Mouse (Mus musculus) megakaryocyte, embryonic 14.5 days (primary cell): Measurements from ENCODE around the gene Gls. TPM values are rescaled to one million over a fixed set of nuclear protein-coding genes. Genes with fewer than 3 reads are reported as not detected.

Experiments
- H3K27me3 ChIP-seq: replicated peaks from 2 replicates; pipeline ENCODE3; 2012; ENCODE audit warnings: inconsistent platforms
- H3K36me3 ChIP-seq: replicated peaks from 2 replicates; pipeline ENCODE3; 2012; ENCODE audit warnings: low read length, inconsistent platforms, mixed read lengths
- H3K4me1 ChIP-seq: 2 replicates; pipeline ENCODE4 v1.6.1; 2012; ENCODE audit warnings: inconsistent platforms
- H3K4me3 ChIP-seq: replicated peaks from 2 replicates; pipeline ENCODE3; 2012; ENCODE audit warnings: moderate library complexity, mild to moderate bottlenecking, inconsistent platforms
- H3K9me3 ChIP-seq: 2 replicates; pipeline ENCODE4 v1.6.1; 2012; ENCODE audit warnings: inconsistent platforms
- FLI1 ChIP-seq: IDR thresholded peaks from 2 replicates; pipeline ENCODE4 v1.6.1; 2012; ENCODE audit warnings: low read length, inconsistent platforms, mixed read lengths
- GATA1 ChIP-seq: IDR thresholded peaks from 3 replicates; pipeline ENCODE4 v1.6.1; 2012; ENCODE audit warnings: mixed read lengths, low read length, inconsistent platforms, borderline replicate concordance
- polyA plus RNA-seq: library from polyadenylated mRNA; stranded (reverse); fragments of >175 nt; gene quantifications from 2 replicates; pipeline ENCODE4 v1.2.3, GENCODE M21; 2012; ENCODE audit warnings: low replicate concordance; ENCODE audit not compliant: insufficient read depth

Gls gene
- polyA plus RNA-seq, 1 experiment, result 10.6 TPM

DNA sequence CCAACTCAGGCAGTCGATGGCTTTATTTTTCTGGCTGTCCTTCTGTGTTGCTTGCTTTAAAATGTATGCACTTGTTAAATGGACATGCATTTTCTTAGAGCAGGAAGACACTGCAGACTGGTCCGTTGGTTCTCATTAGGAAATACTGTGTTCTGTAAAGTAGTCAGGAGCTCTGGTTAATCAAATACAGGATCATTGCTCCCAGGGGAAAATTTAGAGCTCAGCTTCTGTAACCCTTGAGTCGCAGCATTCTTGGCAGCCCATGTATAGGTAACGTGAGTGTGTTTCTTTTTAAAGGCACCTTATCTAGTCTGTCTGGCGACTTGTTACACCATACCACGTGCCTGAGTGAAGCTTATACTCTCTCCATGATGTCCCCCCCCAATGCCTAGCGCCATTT, 84.9 kb downstream of the Gls start:
- H3K36me3 ChIP-seq, result peaks cover 100% of the 10 kb centered on the region

DNA sequence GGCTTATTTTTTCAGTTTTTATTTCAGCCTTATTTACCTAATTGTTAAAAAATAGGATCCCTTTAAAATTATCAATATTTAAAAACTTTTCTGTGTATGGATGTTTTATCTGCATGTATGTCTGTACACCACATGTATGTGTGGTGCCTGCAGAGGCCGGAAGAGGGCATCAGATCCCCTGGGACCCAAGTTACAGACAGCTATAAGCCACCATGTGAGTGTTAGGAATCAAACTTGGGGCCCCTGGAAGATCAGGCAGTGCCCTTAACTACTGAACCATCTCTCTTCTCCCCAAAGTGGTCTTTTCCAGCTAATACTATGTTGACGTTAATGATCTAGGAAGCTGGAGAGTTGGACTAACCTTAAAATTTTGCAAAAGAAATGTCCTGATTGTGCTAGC, 85.6 kb downstream of the Gls start:
- no peaks in the 10 kb centered on the region for H3K9me3 ChIP-seq
- no peak for TF ChIP-seq GATA1
- no peak for TF ChIP-seq FLI1
- H3K27me3 ChIP-seq, result no peaks in the 10 kb centered on the region
- H3K36me3 ChIP-seq, result peaks cover 100% of the 10 kb centered on the region
- peaks cover 44% of the 10 kb centered on the region for H3K4me1 ChIP-seq
- H3K4me3 ChIP-seq, result no peak overlapping the region

More for the DNA sequence above, 84.9 kb downstream of the Gls start:
- TF ChIP-seq FLI1 (no peak), GATA1 (no peak)
- Histone ChIP-seq H3K9me3 (no peaks in the 10 kb centered on the region), H3K27me3 (no peaks in the 10 kb centered on the region), H3K4me1 (peaks cover 44% of the 10 kb centered on the region), H3K4me3 (no peak overlapping the region)

DNA sequence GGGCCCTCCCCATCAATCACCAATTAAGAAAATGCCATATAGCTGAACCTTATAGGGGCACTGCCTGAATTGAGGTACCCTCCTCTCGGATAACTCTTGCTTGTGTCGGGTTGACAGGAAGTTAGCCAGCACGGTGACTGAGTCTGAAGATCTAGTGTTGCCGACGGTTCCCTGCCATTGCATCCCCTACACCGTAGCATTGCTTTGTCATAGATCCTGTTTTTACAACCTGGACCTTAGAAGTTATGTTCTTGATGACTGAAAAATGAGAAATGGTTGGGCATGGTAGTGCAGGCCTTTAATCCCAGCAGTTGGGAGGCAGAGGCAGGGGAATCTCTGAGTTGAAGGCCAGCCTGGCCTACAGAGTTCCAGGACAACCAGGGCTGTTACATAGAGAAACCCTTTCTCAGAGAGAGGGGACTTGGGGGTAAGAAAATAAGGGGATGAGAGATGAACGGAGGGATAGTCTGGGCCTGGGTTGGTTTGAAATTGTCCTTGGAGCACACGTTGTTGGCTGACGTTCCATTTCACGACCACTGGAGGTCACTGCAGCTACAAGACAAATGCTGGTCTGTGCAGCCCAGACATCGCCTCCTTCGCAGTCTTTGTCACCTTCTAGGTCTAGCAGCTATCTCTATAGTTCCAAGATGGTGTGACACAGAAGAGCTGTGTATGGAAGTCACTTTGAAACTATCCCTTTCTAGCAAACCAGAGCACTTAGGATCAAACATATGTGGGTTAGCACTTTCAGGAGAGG, 86.6 kb downstream of the Gls start:
- H3K9me3 ChIP-seq, result no peaks in the 10 kb centered on the region
- H3K4me3 ChIP-seq, result no peak overlapping the region
- H3K4me1 ChIP-seq, result peaks cover 44% of the 10 kb centered on the region
- H3K36me3 ChIP-seq, result peaks cover 100% of the 10 kb centered on the region
- no peak for TF ChIP-seq GATA1
- TF ChIP-seq FLI1, result no peak
- H3K27me3 ChIP-seq, result no peaks in the 10 kb centered on the region

DNA sequence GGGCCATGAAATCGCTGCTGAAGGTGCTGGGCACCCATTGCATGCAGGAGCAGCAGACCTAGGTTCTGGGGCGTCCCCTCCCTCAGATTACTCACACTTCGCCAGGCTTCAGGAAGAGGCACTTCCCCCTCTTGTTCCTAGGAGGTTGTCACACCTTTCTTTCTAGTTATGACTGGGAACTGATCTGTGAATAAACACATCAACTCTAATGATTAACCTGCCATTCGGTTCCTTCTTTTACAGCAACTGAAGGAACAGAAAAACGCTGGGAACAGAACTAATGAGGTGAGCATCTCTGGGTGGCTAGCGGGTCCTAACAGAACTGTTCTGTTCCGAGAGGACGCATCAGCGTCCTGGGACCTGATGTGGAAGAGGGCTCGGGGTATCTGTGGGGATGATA, 88.1 kb downstream of the Gls start:
- no peaks in the 10 kb centered on the region for H3K27me3 ChIP-seq
- peaks cover 33% of the 10 kb centered on the region for H3K4me1 ChIP-seq
- peaks cover 100% of the 10 kb centered on the region for H3K36me3 ChIP-seq
- H3K4me3 ChIP-seq, result no peak overlapping the region
- TF ChIP-seq GATA1 (no peak), FLI1 (no peak)
- H3K9me3 ChIP-seq, result no peaks in the 10 kb centered on the region

DNA sequence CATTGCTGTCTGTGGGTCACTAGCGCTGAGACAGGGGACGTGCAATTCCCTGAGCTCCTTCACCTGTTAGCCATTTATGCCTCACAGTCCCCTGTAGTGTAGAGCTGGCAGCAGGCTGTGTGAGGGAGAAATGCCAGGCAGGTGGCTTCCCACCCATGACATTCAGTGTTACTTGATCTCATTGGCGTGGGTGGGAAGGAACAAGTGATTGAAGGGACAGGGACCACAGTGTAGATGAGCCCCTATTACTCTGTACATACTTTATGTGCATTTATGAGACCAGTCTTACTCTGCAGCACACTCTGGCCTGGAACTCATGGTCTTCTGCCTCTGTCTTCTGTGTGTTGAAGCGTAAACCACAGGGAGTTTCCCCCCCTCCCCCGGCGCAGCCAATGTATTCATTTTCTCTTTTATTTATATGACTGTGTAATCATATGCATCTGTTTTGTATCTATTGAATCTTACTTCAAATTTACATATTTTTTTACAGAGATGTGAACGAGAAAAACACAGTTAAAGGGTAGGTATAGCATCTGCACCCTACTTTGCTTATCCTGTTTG, 89.4 kb downstream of the Gls start:
- H3K27me3 ChIP-seq, result no peaks in the 10 kb centered on the region
- H3K36me3 ChIP-seq, result peaks cover 100% of the 10 kb centered on the region
- no peak overlapping the region for H3K4me3 ChIP-seq
- H3K9me3 ChIP-seq, result no peaks in the 10 kb centered on the region
- TF ChIP-seq GATA1 (no peak), FLI1 (no peak)
- H3K4me1 ChIP-seq, result peaks cover 21% of the 10 kb centered on the region

DNA sequence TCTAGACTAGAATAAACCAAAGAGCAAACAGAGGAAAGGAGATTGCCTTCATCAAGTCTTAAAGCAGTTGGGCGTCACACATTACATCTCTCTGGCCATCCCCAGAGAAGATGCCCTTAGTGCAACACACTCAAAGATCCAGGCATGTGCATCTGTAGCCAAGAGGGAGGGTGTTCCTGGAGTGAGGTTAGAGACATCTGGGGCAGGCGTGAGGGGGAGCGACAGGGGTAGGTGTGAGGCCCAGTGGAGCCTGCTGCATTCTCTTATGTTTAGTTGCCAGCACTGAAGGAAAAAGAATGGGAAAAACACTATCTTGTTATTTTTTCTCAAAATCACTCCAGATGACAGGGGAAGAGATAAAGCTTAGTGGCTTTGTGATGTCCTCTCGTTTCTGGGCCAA, 89.8 kb downstream of the Gls start:
- peaks cover 20% of the 10 kb centered on the region for H3K4me1 ChIP-seq
- H3K36me3 ChIP-seq, result peaks cover 100% of the 10 kb centered on the region
- H3K4me3 ChIP-seq, result no peak overlapping the region
- H3K9me3 ChIP-seq, result no peaks in the 10 kb centered on the region
- no peaks in the 10 kb centered on the region for H3K27me3 ChIP-seq
- no peak for TF ChIP-seq GATA1
- TF ChIP-seq FLI1, result no peak

DNA sequence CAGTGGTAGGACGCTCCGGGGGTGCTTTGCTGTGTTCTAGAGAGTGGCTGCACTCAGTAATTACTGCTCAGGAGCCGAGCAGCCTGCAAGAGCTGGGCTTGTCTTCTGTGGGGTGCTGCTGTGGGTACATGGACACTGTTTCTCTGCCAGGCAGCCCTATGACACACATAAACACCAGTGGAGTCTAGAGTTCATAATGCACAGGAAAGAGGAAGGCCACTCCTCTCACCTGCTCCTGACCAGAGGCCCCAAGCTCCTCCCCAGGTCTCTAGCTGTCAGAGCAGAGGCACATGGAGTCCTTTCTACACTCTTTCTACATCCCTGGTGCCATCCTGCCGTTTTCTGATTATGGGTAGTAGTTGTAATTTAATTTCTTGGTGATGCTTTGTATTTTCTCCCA, 90.9 kb downstream of the Gls start:
- TF ChIP-seq GATA1, result no peak
- TF ChIP-seq FLI1, result no peak
- Histone ChIP-seq H3K9me3 (no peaks in the 10 kb centered on the region), H3K4me1 (peaks cover 15% of the 10 kb centered on the region), H3K27me3 (no peaks in the 10 kb centered on the region), H3K4me3 (no peak overlapping the region), H3K36me3 (peaks cover 100% of the 10 kb centered on the region)

DNA sequence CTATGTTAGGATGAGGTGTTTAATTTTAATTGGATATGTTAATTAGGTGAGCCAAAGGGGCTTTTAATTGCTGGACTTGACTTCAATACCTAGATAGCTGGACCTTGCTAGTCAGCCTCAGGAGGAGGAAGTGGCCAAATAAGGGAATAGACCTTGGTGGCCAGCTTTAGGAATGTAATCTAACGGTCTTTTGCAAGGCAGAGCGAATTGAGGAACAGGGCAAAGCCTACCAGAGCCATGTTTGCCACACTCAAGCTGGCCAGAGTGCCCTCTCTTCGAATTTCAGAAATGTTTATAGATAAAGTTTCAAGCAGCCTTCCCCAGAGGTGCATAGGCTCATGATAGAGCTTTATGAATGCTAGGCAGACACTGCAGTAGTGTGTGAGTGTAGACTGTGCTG, 91.5 kb downstream of the Gls start:
- Histone ChIP-seq H3K4me1 (peaks cover 11% of the 10 kb centered on the region), H3K4me3 (no peak overlapping the region), H3K9me3 (no peaks in the 10 kb centered on the region), H3K36me3 (peaks cover 100% of the 10 kb centered on the region), H3K27me3 (no peaks in the 10 kb centered on the region)
- TF ChIP-seq FLI1 (no peak), GATA1 (no peak)

DNA sequence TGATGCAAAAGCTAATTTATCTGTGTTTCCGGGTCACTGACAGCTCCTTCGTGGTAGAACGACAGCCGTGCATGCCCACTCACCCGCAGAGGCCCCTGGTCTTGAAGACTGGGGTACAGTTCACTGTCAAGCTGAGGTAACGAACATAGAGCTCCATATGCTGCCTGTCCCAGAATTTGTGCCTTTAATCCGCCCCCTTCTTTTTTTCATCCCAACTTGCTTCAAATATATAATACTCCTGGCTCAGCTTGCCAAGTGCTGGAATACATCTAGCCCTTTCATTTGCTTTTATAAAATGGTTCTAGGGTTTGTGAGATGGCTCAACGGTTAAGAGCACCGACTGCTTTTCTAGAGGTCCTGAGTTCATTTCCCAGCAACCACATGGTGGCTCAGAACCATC, 92.5 kb downstream of the Gls start:
- H3K9me3 ChIP-seq, result no peaks in the 10 kb centered on the region
- no peak overlapping the region for H3K4me3 ChIP-seq
- H3K4me1 ChIP-seq, result peaks cover 8% of the 10 kb centered on the region
- no peak for TF ChIP-seq FLI1
- TF ChIP-seq GATA1, result no peak
- H3K36me3 ChIP-seq, result peaks cover 100% of the 10 kb centered on the region
- H3K27me3 ChIP-seq, result no peaks in the 10 kb centered on the region

DNA sequence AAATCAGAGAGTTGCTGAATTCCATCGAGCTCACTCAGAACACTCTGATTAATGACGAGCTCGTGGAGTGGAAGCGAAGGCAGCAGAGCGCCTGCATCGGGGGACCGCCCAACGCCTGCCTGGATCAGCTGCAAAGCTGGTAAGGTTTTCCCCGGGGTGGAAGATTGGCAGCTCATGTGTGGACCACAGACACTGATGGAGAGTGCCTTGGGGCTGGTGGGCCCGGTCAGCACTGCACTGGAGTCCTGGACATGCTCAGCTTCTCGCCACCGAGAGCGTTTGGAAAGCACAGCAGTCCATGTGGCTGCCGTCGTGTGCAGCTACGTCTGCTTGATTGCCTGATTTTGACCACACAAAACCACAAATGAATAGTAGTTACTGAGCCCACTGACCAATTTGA, 95.7 kb downstream of the Gls start:
- H3K4me3 ChIP-seq, result no peak overlapping the region
- peaks cover 99% of the 10 kb centered on the region for H3K36me3 ChIP-seq
- H3K27me3 ChIP-seq, result no peaks in the 10 kb centered on the region
- H3K4me1 ChIP-seq, result peaks cover 8% of the 10 kb centered on the region
- no peaks in the 10 kb centered on the region for H3K9me3 ChIP-seq
- TF ChIP-seq GATA1, result no peak
- no peak for TF ChIP-seq FLI1

DNA sequence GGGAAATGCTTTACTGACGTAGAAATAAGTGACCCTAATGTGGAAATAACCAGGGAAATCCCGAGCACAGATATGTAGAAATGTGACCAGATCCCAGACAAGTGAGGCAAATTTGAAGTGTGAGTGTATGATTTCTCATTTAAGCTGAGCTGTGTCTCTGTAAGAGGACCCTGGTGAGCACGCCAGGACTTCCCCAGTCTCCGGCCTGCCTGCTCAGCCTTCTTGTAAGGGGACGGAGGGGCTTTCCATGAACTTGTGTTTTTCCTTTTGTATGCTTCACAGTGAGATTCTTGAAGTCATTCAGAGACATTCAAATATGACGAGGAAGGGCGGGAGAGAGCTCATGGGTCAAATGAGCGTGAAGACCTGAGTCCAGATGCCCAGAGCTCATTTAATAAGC, 99.8 kb downstream of the Gls start:
- Histone ChIP-seq H3K4me1 (peaks cover 17% of the 10 kb centered on the region), H3K9me3 (no peaks in the 10 kb centered on the region), H3K4me3 (no peak overlapping the region), H3K36me3 (peaks cover 97% of the 10 kb centered on the region), H3K27me3 (no peaks in the 10 kb centered on the region)
- TF ChIP-seq FLI1 (no peak), GATA1 (no peak)
